Mouse (Mus musculus): ENCODE measurements at regions not wholly inside any gene's neighbourhood (a gene's known extent, or its start where the extent isn't known, plus 50 kb on each side); places are given as distances from the start of the nearest gene placed in this dataset.
"Not testable (repeated sequence)": the region's sequence is repeated elsewhere in the genome, so short reads cannot be mapped to it uniquely, and the experiment has no call there.

DNA sequence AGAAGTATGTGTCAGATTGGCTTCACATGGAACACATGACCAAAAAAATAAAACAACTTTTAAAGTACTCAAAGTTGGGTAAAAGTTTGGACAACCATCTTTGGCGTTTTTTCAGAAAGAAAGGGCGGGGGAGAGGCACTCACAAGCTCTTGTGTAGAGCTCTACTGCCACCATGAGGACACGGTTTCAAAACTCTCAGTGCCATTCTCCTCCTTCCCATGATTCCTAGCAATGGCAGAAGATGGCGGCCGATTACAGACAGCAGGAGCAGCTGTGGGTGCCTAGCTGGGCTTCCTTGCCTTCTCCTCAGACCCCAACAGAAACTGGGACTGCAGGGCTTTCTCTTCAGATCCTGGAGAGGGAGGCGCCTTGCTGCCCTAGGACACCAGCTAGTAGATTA is 186.1 kb upstream of the Olfr1324 start:
- not testable (repeated sequence) for H3K36me3 ChIP-seq (ENCODE audit: control insufficient read depth, insufficient read depth, low read length, poor library complexity, severe bottlenecking); DNase-seq (ENCODE audit: low read depth, low spot score); H3K27me3 ChIP-seq (ENCODE audit: control insufficient read depth, insufficient read depth, low read length, poor library complexity, severe bottlenecking)

DNA sequence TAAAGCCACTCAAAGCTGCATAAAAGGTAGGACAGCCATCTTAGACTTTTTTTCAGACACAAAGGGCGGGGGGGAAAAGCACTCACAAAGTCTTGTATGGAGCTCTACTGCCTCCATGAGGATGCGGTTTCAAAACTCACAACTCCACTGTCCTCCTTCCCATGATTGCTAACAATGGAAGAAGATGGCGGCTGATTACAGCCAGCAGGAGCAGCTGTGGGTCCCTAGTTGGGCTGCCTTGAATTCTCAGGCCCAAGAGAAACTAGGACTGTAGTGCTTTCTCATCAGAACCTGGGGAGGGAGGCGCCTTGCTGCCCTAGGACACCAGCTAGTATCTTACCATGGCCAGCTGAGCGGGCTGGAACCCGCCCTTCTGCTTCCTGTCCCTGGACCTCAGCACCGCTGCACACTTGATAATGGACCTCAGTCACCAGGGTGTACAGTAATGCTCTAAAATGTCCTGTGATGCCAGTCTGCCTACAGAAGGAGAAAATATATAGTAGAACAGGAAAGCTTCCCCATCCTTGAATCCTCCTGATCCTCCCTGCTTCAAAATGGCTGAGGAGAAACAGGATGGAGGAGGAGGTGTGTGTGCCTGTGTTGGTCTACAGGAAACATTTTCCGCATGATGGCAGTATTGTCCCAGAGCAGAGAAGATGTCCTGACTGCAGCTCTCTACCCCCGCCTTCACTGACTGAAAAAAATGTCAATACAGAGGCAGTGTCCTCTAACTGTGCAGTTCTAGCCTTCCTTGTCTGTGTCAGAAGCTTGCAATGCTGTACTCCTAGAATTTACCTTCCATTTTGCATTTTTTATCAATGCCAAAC is 183.7 kb upstream of the Olfr1324 start:
- H3K27me3 ChIP-seq (ENCODE audit: control insufficient read depth, insufficient read depth, low read length, poor library complexity, severe bottlenecking) = no peaks in the 10 kb centered on the region
- H3K36me3 ChIP-seq (ENCODE audit: control insufficient read depth, insufficient read depth, low read length, poor library complexity, severe bottlenecking) = no peaks in the 10 kb centered on the region
- no peak for DNase-seq (ENCODE audit: low read depth, low spot score)

GRCm38 (mm10) chrX:50608141-50608540 is 179.8 kb upstream of the Olfr1324 start:
- not testable (repeated sequence) for H3K36me3 ChIP-seq (ENCODE audit: control insufficient read depth, insufficient read depth, low read length, poor library complexity, severe bottlenecking); H3K27me3 ChIP-seq (ENCODE audit: control insufficient read depth, insufficient read depth, low read length, poor library complexity, severe bottlenecking); DNase-seq (ENCODE audit: low read depth, low spot score)

DNA sequence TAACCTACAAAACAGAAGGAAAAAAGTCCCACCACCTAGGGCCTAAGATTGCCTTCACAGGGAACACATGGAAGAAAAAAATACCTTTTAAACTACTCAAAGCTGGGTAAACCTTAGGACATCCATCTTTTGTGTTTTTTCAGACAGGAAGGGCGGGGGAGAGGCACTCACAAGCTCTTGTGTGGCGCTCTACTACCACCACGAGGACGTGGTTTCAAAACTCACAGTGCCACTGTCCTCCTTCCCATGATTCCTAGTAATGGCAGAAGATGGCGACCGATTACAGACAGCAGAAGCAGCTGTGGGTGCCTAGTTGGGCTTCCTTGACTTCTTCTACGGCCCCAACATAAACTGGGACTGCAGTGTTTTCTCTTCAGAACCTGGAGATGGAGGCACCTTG is 179.3 kb upstream of the Olfr1324 start:
- DNase-seq (ENCODE audit: low read depth, low spot score) = no peak
- H3K27me3 ChIP-seq (ENCODE audit: control insufficient read depth, insufficient read depth, low read length, poor library complexity, severe bottlenecking) = no peaks in the 10 kb centered on the region
- H3K36me3 ChIP-seq (ENCODE audit: control insufficient read depth, insufficient read depth, low read length, poor library complexity, severe bottlenecking) = no peaks in the 10 kb centered on the region

DNA sequence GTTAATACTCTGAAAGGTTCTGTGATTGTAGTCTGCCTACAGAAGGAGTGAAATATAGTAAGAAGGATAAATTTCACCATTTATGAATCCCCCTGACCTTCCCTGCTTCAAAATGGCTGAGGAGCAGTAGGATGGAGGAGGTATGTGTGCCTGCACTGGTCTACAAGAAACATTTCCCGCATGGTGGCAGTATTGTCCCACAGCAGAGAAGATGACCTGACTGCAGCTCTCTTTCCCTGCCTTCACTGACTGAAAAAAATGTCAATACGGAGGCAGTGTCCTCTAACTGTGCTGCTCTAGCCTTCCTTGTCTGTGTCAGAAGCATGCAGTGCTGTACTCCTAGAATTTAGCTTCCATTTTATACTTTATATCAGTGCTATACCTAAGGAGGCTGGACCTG is 177.2 kb upstream of the Olfr1324 start:
- H3K36me3 ChIP-seq (ENCODE audit: control insufficient read depth, insufficient read depth, low read length, poor library complexity, severe bottlenecking) = not testable (repeated sequence)

DNA sequence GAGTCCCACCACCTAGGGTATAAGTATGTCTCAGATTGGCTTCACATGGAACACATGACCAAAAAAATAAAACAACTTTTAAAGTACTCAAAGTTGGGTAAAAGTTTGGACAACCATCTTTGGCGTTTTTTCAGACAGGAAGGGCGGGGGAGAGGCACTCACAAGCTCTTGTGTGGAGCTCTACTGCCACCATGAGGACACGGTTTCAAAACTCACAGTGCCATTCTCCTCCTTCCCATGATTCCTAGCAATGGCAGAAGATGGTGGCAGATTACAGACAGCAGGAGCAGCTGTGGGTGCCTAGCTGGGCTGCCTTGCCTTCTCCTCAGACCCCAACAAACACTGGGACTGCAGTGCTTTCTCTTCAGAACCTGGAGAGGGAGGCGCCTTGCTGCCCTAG is 176.7 kb upstream of the Olfr1324 start:
- H3K27me3 ChIP-seq (ENCODE audit: control insufficient read depth, insufficient read depth, low read length, poor library complexity, severe bottlenecking); DNase-seq (ENCODE audit: low read depth, low spot score); H3K36me3 ChIP-seq (ENCODE audit: control insufficient read depth, insufficient read depth, low read length, poor library complexity, severe bottlenecking): not testable (repeated sequence)

More for the DNA sequence above, 177.2 kb upstream of the Olfr1324 start:
- not testable (repeated sequence) for H3K27me3 ChIP-seq (ENCODE audit: control insufficient read depth, insufficient read depth, low read length, poor library complexity, severe bottlenecking); DNase-seq (ENCODE audit: low read depth, low spot score)

DNA sequence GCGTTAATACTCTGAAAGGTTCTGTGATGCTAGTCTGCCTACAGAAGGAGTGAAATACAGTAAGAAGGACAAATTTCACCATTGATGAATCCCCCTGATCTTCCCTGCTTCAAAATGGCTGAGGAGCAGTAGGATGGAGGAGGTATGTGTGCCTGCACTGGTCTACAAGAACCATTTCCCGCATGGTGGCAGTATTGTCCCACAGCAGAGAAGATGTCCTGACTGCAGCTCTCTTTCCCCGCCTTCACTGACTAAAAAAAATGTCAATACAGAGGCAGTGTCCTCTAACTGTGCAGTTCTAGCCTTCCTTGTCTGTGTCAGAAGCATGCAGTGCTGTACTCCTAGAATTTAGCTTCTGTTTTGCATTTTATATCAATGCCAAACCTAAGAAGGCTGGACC is 174.6 kb upstream of the Olfr1324 start:
- DNase-seq (ENCODE audit: low read depth, low spot score); H3K36me3 ChIP-seq (ENCODE audit: control insufficient read depth, insufficient read depth, low read length, poor library complexity, severe bottlenecking); H3K27me3 ChIP-seq (ENCODE audit: control insufficient read depth, insufficient read depth, low read length, poor library complexity, severe bottlenecking): not testable (repeated sequence)

DNA sequence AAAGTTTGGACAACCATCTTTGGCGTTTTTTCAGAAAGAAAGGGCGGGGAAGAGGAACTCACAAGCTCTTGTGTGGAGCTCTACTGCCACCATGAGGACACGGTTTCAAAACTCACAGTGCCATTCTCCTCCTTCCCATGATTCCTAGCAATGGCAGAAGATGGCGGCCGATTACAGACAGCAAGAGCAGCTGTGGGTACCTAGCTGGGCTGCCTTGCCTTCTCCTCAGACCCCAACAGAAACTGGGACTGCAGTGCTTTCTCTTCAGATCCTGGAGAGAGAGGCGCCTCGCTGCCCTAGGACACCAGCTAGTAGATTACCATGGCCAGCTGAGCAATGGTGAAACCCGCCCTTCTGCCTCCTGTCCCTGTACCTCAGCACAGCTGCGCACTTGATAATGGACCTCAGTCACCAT is 174.2 kb upstream of the Olfr1324 start:
- not testable (repeated sequence) for H3K27me3 ChIP-seq (ENCODE audit: control insufficient read depth, insufficient read depth, low read length, poor library complexity, severe bottlenecking); DNase-seq (ENCODE audit: low read depth, low spot score); H3K36me3 ChIP-seq (ENCODE audit: control insufficient read depth, insufficient read depth, low read length, poor library complexity, severe bottlenecking)

DNA sequence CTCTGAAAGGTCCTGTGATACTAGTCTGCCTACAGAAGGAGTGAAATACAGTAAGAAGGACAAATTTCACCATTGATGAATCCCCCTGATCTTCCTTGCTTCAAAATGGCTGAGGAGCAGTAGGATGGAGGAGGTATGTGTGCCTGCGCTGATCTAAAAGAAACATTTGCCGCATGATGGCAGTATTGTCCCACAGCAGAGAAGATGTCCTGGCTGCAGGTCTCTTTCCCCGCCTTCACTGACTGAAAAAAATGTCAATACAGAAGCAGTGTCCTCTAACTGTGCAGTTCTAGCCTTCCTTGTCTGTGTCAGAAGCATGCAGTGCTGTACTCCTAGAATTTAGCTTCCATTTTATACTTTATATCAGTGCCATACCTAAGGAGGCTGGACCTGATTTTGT is 172.0 kb upstream of the Olfr1324 start:
- not testable (repeated sequence) for H3K36me3 ChIP-seq (ENCODE audit: control insufficient read depth, insufficient read depth, low read length, poor library complexity, severe bottlenecking); H3K27me3 ChIP-seq (ENCODE audit: control insufficient read depth, insufficient read depth, low read length, poor library complexity, severe bottlenecking); DNase-seq (ENCODE audit: low read depth, low spot score)

- no peaks in the 10 kb centered on the region for H3K27me3 ChIP-seq (ENCODE audit: control insufficient read depth, insufficient read depth, low read length, poor library complexity, severe bottlenecking)
- H3K36me3 ChIP-seq (ENCODE audit: control insufficient read depth, insufficient read depth, low read length, poor library complexity, severe bottlenecking) = no peaks in the 10 kb centered on the region
- DNase-seq (ENCODE audit: low read depth, low spot score) = no peak
Observed at GRCm38 (mm10) chrX:50599780-50600179, 171.5 kb upstream of the Olfr1324 start.

DNA sequence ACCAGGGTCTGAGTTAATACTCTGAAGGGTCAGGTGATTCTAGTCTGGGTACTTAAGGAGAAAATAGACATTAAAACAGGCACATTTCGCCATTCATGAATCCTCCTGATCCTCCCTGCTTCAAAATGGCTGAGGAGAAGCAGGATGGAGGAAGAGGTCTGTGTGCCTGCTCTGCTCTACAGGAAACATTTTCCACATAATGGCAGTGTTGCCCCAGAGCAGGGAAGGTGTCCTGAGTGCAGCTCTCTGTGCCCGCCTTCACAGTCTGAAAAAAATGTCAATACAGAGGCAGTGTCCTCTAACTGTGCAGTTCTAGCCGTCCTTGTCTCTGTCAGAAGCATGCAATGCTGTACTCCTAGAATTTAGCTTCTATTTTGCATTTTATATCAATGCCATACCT is 169.3 kb upstream of the Olfr1324 start:
- not testable (repeated sequence) for H3K36me3 ChIP-seq (ENCODE audit: control insufficient read depth, insufficient read depth, low read length, poor library complexity, severe bottlenecking); DNase-seq (ENCODE audit: low read depth, low spot score); H3K27me3 ChIP-seq (ENCODE audit: control insufficient read depth, insufficient read depth, low read length, poor library complexity, severe bottlenecking)

DNA sequence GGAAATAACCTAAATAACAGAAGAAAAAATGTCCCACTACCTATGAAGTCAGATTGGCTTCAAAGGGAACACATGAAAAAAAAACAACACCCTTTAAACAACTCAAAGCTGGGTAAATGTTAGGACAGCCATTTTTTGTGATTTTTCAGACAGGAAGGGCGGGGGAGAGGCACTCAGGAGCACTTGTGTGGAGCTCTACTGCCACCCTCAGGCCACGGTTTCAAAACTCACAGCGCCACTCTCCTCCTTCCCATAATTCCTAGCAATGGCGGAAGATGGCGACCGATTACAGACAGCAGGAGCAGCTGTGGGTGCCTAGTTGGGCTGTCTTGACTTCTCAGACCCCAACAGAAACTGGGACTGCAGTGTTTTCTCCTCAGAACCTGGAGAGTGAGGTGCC is 168.8 kb upstream of the Olfr1324 start:
- Histone ChIP-seq H3K27me3 (ENCODE audit: control insufficient read depth, insufficient read depth, low read length, poor library complexity, severe bottlenecking) (no peaks in the 10 kb centered on the region), H3K36me3 (ENCODE audit: control insufficient read depth, insufficient read depth, low read length, poor library complexity, severe bottlenecking) (no peaks in the 10 kb centered on the region)
- no peak for DNase-seq (ENCODE audit: low read depth, low spot score)

- DNase-seq (ENCODE audit: low read depth, low spot score); H3K27me3 ChIP-seq (ENCODE audit: control insufficient read depth, insufficient read depth, low read length, poor library complexity, severe bottlenecking); H3K36me3 ChIP-seq (ENCODE audit: control insufficient read depth, insufficient read depth, low read length, poor library complexity, severe bottlenecking): not testable (repeated sequence)
Observed at GRCm38 (mm10) chrX:50594976-50595375, 166.7 kb upstream of the Olfr1324 start.

- no peaks in the 10 kb centered on the region for H3K36me3 ChIP-seq (ENCODE audit: control insufficient read depth, insufficient read depth, low read length, poor library complexity, severe bottlenecking)
- no peaks in the 10 kb centered on the region for H3K27me3 ChIP-seq (ENCODE audit: control insufficient read depth, insufficient read depth, low read length, poor library complexity, severe bottlenecking)
- no peak for DNase-seq (ENCODE audit: low read depth, low spot score)
Observed at GRCm38 (mm10) chrX:50591477-50591876, 163.2 kb upstream of the Olfr1324 start.

DNA sequence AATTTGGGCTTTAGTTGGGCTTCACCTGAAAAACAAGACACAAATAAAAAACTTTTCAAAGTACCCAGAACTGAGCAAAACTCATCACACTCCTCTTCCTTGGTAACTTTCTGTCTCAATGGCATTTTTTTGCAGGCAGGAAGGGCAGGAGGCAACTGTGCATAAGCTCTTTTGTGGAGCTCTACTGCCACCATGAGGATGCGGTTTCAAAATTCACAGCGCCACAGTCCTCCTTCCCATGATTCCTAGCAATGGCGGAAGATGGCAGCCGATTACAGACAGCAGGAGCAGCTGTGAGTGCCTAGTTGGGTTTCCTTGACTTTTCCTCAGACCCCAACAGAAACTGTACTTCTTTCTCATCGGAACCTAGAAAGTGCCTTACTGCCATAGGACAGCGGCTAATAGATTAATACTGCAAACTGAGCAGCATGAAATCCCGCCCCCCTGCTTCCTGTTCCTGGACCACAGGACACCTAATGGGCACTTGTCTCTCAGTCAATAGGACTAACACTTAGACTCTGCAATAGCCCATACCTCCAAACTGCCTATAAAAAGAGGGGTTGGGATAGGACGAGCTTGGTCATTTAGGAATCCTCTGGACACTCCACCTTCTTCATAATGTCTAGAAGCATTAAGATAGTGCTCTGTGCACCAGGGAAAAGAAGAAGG is 162.5 kb upstream of the Olfr1324 start:
- no peaks in the 10 kb centered on the region for H3K36me3 ChIP-seq (ENCODE audit: control insufficient read depth, insufficient read depth, low read length, poor library complexity, severe bottlenecking)
- DNase-seq (ENCODE audit: low read depth, low spot score) = no peak
- H3K27me3 ChIP-seq (ENCODE audit: control insufficient read depth, insufficient read depth, low read length, poor library complexity, severe bottlenecking) = no peaks in the 10 kb centered on the region

All from splenic B cell, adult 2 months (primary cell).